Mouse (Mus musculus) kidney, adult 2 months (tissue): ENCODE results near the gene Renbp.

Experiments used
- CTCF ChIP-seq: fragments of 200-500 bp; conservative IDR thresholded peaks from 2 replicates; pipeline ENCODE4 v1.5.1; 2011; ENCODE audit warnings: low read depth, mild to moderate bottlenecking, control low read depth, low read length, moderate library complexity, mixed read lengths; ENCODE audit not compliant: insufficient read depth, insufficient read length
- POLR2A ChIP-seq: fragments of 200-500 bp; IDR thresholded peaks from one replicate; pipeline ENCODE4 v1.6.1; 2011; ENCODE audit warnings: low read depth, low read length, control low read depth

DNA sequence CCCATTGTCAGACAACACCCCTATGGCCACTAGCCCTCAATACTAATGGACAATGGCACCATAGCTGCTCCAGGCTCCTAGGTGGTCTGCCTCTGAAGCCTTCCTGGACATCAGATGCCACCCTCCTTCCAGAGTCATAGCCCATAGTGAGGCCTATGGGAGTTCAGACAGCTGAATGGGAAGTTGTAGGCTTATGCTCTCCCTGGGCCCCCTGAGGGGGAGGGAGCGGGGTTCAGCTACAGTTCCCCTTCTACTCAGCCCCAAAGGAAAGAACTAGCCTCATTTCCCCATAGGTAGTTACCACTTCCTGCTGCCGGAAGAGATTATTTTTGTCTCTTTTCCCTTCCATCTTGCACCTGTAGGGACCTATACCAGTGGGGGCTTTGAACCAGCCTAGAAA, 19.1 kb downstream of the Renbp start:
- TF ChIP-seq POLR2A, result no peak
- TF ChIP-seq CTCF, result no peak
